Mouse (Mus musculus) limb, embryonic 14.5 days (tissue): ENCODE measurements around the gene Ror1. TPM values are rescaled to one million over a fixed set of nuclear protein-coding genes. Genes with fewer than 3 reads are reported as not detected.
A peak's percentile ranks its signal among the peaks of the same experiment; 100 is the strongest.

Source experiments
- ATAC-seq: fragments of 200-750 bp; cut with Nextera tagmentation; 2 replicates; pipeline ENCODE4 v1.8.0; 2017; ENCODE audit warnings: low read depth, moderate number of reproducible peaks, moderate TSS enrichment; ENCODE audit not compliant: low FRiP score
- DNase-seq: peaks from one replicate; pipeline ENCODE4 v3.0.0-alpha.2; 2015; ENCODE audit warnings: low spot score
- H3K27ac ChIP-seq: fragments of 300-500 bp; sonication (generic); replicated peaks from 2 replicates; pipeline ENCODE4 v1.5.1; 2014; ENCODE audit warnings: low read depth, mild to moderate bottlenecking, low read length, moderate library complexity, mixed read lengths
- H3K27me3 ChIP-seq: fragments of 300-500 bp; sonication (generic); 2 replicates; pipeline ENCODE4 v1.6.1; 2014; ENCODE audit warnings: low read length, mixed read lengths; ENCODE audit not compliant: control insufficient read depth, insufficient read depth
- H3K36me3 ChIP-seq: fragments of 300-500 bp; sonication (generic); 2 replicates; pipeline ENCODE4 v1.6.1; 2014; ENCODE audit warnings: mild to moderate bottlenecking, low read length, moderate library complexity, mixed read lengths; ENCODE audit not compliant: control insufficient read depth, insufficient read depth
- H3K4me1 ChIP-seq: fragments of 300-500 bp; sonication (generic); 2 replicates; pipeline ENCODE4 v1.6.1; 2014; ENCODE audit warnings: antibody characterized with exemption, low read length, mixed read lengths; ENCODE audit not compliant: control insufficient read depth, insufficient read depth
- H3K4me2 ChIP-seq: fragments of 300-500 bp; sonication (generic); replicated peaks from 2 replicates; pipeline ENCODE4 v1.6.1; 2014; ENCODE audit warnings: low read depth, mild to moderate bottlenecking, low read length, moderate library complexity; ENCODE audit not compliant: severe bottlenecking
- H3K4me3 ChIP-seq: fragments of 300-500 bp; sonication (generic); replicated peaks from 2 replicates; pipeline ENCODE4 v1.5.1; 2014; ENCODE audit warnings: low read length
- H3K9ac ChIP-seq: fragments of 300-500 bp; sonication (generic); 2 replicates; pipeline ENCODE4 v1.6.1; 2014; ENCODE audit warnings: mild to moderate bottlenecking, low read depth, low read length, moderate library complexity; ENCODE audit not compliant: severe bottlenecking
- H3K9me3 ChIP-seq: fragments of 300-500 bp; sonication (generic); 2 replicates; pipeline ENCODE4 v1.6.1; 2016; ENCODE audit warnings: low read length; ENCODE audit not compliant: control insufficient read depth
- POLR2A ChIP-seq: fragments of 200-500 bp; IDR thresholded peaks from 2 replicates; pipeline ENCODE4 v1.8.0; 2012; ENCODE audit warnings: inconsistent platforms, mild to moderate bottlenecking, moderate library complexity, borderline replicate concordance; ENCODE audit not compliant: insufficient read depth, insufficient read length; ENCODE audit errors: extremely low read depth
- WGBS: fragments of 180-500 bp; shearing (Covaris S2); extraction: QIAGEN DNeasy Blood & Tissue Kit; methylation state at CpG from one replicate; pipeline ENCODE4 v1.1.7; 2014; 5-methylcytosine and 5-hydroxymethylcytosine counted together
- polyA plus RNA-seq, 2 experiments: library from polyadenylated mRNA; depleted of rRNA in 1 of 2; stranded (reverse) in 1 of 2; unstranded in 1 of 2; fragments of >200 nt; fragmentation: Nextera tagmentation in 1 of 2; extraction: Ambion mirVana in 1 of 2; gene quantifications; 2 replicates each; pipeline versions ENCODE4 v1.2.1 to v1.2.3; 2012 to 2014

Ror1 gene
- polyA plus RNA-seq, 2 experiments, result 8.6 to 12.0 TPM

- no peak overlapping the region for H3K9ac ChIP-seq
- DNase-seq, result peak; percentile 34
- H3K4me3 ChIP-seq, result no peak overlapping the region
- TF ChIP-seq POLR2A, result no peak
- H3K27me3 ChIP-seq, result no peaks in the 10 kb centered on the region
- no peak overlapping the region for H3K4me2 ChIP-seq
- 38% methylated on average over 6 of the region's 6 CpGs for whole genome bisulfite sequencing
- no peaks in the 10 kb centered on the region for H3K9me3 ChIP-seq
- H3K36me3 ChIP-seq, result no peaks in the 10 kb centered on the region
- peak; percentile 45 for ATAC-seq
- peaks cover 19% of the 10 kb centered on the region for H3K4me1 ChIP-seq
- H3K27ac ChIP-seq, result peak overlapping the region; percentile 49
Observed at GRCm38 (mm10) chr4:100321758-100322157, 226.2 kb downstream of the Ror1 start.

- H3K27ac ChIP-seq, result no peak overlapping the region
- ATAC-seq, result peak; percentile 74; the same call in 1 of the 2 replicates
- 56% methylated on average over 14 of the region's 14 CpGs for WGBS
Observed at GRCm38 (mm10) chr4:100324719-100325515, 229.3 kb downstream of the Ror1 start.

GRCm38 (mm10) chr4:100328361-100328970, 232.9 kb downstream of the Ror1 start:
- DNase-seq (no peak), ATAC-seq (no peak)
- Histone ChIP-seq H3K4me2 (no peak overlapping the region), H3K4me1 (peaks cover 9% of the 10 kb centered on the region; the same call in 1 of the 2 replicates), H3K27ac (no peak overlapping the region), H3K9ac (no peak overlapping the region), H3K27me3 (no peaks in the 10 kb centered on the region), H3K4me3 (no peak overlapping the region), H3K9me3 (no peaks in the 10 kb centered on the region), H3K36me3 (no peaks in the 10 kb centered on the region)
- TF ChIP-seq POLR2A, result no peak
- 63% methylated on average over 4 of the region's 4 CpGs for WGBS

More at GRCm38 (mm10) chr4:100324719-100325515, 229.3 kb downstream of the Ror1 start:
- peaks cover 21% of the 10 kb centered on the region for H3K4me1 ChIP-seq
- H3K4me3 ChIP-seq, result no peak overlapping the region
- H3K36me3 ChIP-seq, result no peaks in the 10 kb centered on the region
- H3K9me3 ChIP-seq, result no peaks in the 10 kb centered on the region
- DNase-seq, result peak; percentile 90
- no peak overlapping the region for H3K9ac ChIP-seq
- H3K4me2 ChIP-seq, result no peak overlapping the region
- TF ChIP-seq POLR2A, result no peak
- H3K27me3 ChIP-seq, result no peaks in the 10 kb centered on the region

- Histone ChIP-seq H3K9ac (no peak overlapping the region), H3K4me2 (no peak overlapping the region), H3K36me3 (no peaks in the 10 kb centered on the region), H3K4me3 (no peak overlapping the region), H3K9me3 (no peaks in the 10 kb centered on the region), H3K4me1 (peaks cover 10% of the 10 kb centered on the region; the same call in 1 of the 2 replicates), H3K27ac (no peak overlapping the region), H3K27me3 (peaks cover 10% of the 10 kb centered on the region; the same call in 1 of the 2 replicates)
- peak; percentile 65; the same call in 1 of the 2 replicates for ATAC-seq
- no peak for TF ChIP-seq POLR2A
- 26% methylated on average over 2 of the region's 2 CpGs for WGBS
- DNase-seq, result peak; percentile 54
Observed at GRCm38 (mm10) chr4:100335168-100335567, 239.6 kb downstream of the Ror1 start.

- no peak for ATAC-seq
- no peak for TF ChIP-seq POLR2A
- 82% methylated on average over 3 of the region's 3 CpGs for WGBS
Observed at GRCm38 (mm10) chr4:100347791-100348190, 252.2 kb downstream of the Ror1 start.

More at GRCm38 (mm10) chr4:100347791-100348190, 252.2 kb downstream of the Ror1 start:
- no peak overlapping the region for H3K4me3 ChIP-seq
- no peak overlapping the region for H3K4me2 ChIP-seq
- no peaks in the 10 kb centered on the region for H3K4me1 ChIP-seq
- H3K9me3 ChIP-seq, result no peaks in the 10 kb centered on the region
- DNase-seq, result no peak
- H3K9ac ChIP-seq, result no peak overlapping the region
- no peaks in the 10 kb centered on the region for H3K27me3 ChIP-seq
- no peaks in the 10 kb centered on the region for H3K36me3 ChIP-seq
- no peak overlapping the region for H3K27ac ChIP-seq
